Comparison of ENCODE assay signal across 12 mouse cellular contexts in genomic region chr4:62606905-62607304, GRCm38 (mm10). TPM values are rescaled to one million over a fixed set of nuclear protein-coding genes. Genes with fewer than 3 reads are reported as not detected.
DNase-seq lines count a peak whose midpoint lies in the region; ATAC-seq and TF ChIP-seq lines count a peak whose summit lies in the region.
"Had no signal": no experiment of that assay in that cellular context is flagged by ENCODE, and none has a peak within 500 bp of the region (broad histone marks: within the 10 kb centered on the region; RNA-seq: fewer than 3 reads in every experiment).

No protein-coding gene starts in this region.

- H3K36me3 ChIP-seq in heart, embryonic 14.5 days (ENCODE audit: control insufficient read depth, insufficient read depth, low read length), result no peaks in the 10 kb centered on the region
- no peaks in the 10 kb centered on the region for H3K36me3 ChIP-seq in stomach, embryonic 16.5 days (ENCODE audit: control insufficient read depth, insufficient read depth, low read length)
- H3K36me3 ChIP-seq in stomach, postnatal 0 days (ENCODE audit: control insufficient read depth, insufficient read depth, low read length), result no peaks in the 10 kb centered on the region
- H3K36me3 ChIP-seq in hindbrain, postnatal 0 days (ENCODE audit: insufficient read depth, low read length), result no peaks in the 10 kb centered on the region
- H3K36me3 ChIP-seq: liver, embryonic 12.5 days had no signal

- no peak overlapping the region for H3K4me3 ChIP-seq in heart, embryonic 14.5 days (ENCODE audit: control insufficient read depth in 1 of 2, insufficient read depth in 1 of 2, low read depth in 1 of 2, low read length in 2 of 2)
- H3K4me3 ChIP-seq in stomach, embryonic 16.5 days (replicated peaks; ENCODE audit: low read length), result no peak overlapping the region
- no peak overlapping the region for H3K4me3 ChIP-seq in stomach, postnatal 0 days (ENCODE audit: low read depth, low read length)
- no peak overlapping the region for H3K4me3 ChIP-seq in hindbrain, postnatal 0 days (ENCODE audit: low read length)
- H3K4me3 ChIP-seq: liver, embryonic 12.5 days had no signal

- peak overlapping the region; percentile 38 to 47 for H3K27ac ChIP-seq in heart, embryonic 14.5 days (replicated peaks in 1 of 2; ENCODE audit: control insufficient read depth in 1 of 2, insufficient read depth in 1 of 2, low read depth in 2 of 2, low read length in 2 of 2)
- H3K27ac ChIP-seq in stomach, embryonic 16.5 days (ENCODE audit: low read length), result peak overlapping the region; percentile 41; the same call in 1 of the 2 replicates
- no peak overlapping the region for H3K27ac ChIP-seq in stomach, postnatal 0 days (replicated peaks)
- peak overlapping the region; percentile 74; the same call in 1 of the 2 replicates for H3K27ac ChIP-seq in hindbrain, postnatal 0 days
- H3K27ac ChIP-seq: liver, embryonic 12.5 days; macrophage had no signal

- 60% methylated on average over 7 of the region's 7 CpGs for WGBS in heart, embryonic 14.5 days
- 73% methylated on average over 7 of the region's 7 CpGs for WGBS in stomach, embryonic 16.5 days
- 70% methylated on average over 7 of the region's 7 CpGs for WGBS in stomach, postnatal 0 days
- 55% methylated on average over 7 of the region's 7 CpGs for WGBS in hindbrain, postnatal 0 days

- DNase-seq in heart, postnatal 14 days, result no peak
- no peak for DNase-seq in stomach, postnatal 0 days (ENCODE audit: low spot score)
- DNase-seq in hindbrain, postnatal 0 days (ENCODE audit: low spot score), result peak; percentile 28
- DNase-seq in layer of hippocampus, postnatal 10 days (ENCODE audit: low spot score in 2 of 2), result no peak
- DNase-seq in cerebellum, adult 9-11 months, result no peak
- DNase-seq: gastrocnemius, postnatal 36 days; thymus, postnatal 4 days had no signal

- H3K4me2 ChIP-seq in heart, embryonic 14.5 days (ENCODE audit: low read length), result no peak overlapping the region
- H3K4me2 ChIP-seq in stomach, embryonic 16.5 days (ENCODE audit: low read depth, low read length), result no peak overlapping the region
- no peak overlapping the region for H3K4me2 ChIP-seq in stomach, postnatal 0 days (replicated peaks; ENCODE audit: low read depth)
- H3K4me2 ChIP-seq in hindbrain, postnatal 0 days (ENCODE audit: low read depth, low read length), result no peak overlapping the region; the same call in 1 of the 2 replicates
- H3K4me2 ChIP-seq: liver, embryonic 12.5 days had no signal

- intact Hi-C loops in heart, postnatal 14 days (cut with DNase I), result no loop called here

- ATAC-seq in heart, embryonic 14.5 days (ENCODE audit: insufficient number of reproducible peaks, insufficient read depth, low FRiP score, low read depth), result no peak
- no peak for ATAC-seq in stomach, embryonic 16.5 days (ENCODE audit: insufficient read depth, low FRiP score)
- ATAC-seq in stomach, postnatal 0 days (ENCODE audit: low FRiP score, low TSS enrichment), result no peak
- no peak for ATAC-seq in hindbrain, postnatal 0 days
- ATAC-seq: intestine, postnatal 0 days; liver, embryonic 12.5 days had no signal

- TF ChIP-seq EP300 in stomach, postnatal 0 days (optimal IDR thresholded peaks at IDR 0.05), result no peak

- TF ChIP-seq CTCF in stomach, postnatal 0 days (IDR thresholded peaks at IDR 0.05; ENCODE audit: low read depth), result no peak
- TF ChIP-seq CTCF in hindbrain, postnatal 0 days (IDR thresholded peaks at IDR 0.05; ENCODE audit: low read depth), result no peak

- H3K27me3 ChIP-seq in heart, embryonic 14.5 days (ENCODE audit: control insufficient read depth, insufficient read depth, low read length), result peaks cover 59% of the 10 kb centered on the region
- H3K27me3 ChIP-seq in stomach, embryonic 16.5 days (ENCODE audit: control insufficient read depth, insufficient read depth, low read length), result no peaks in the 10 kb centered on the region
- no peaks in the 10 kb centered on the region for H3K27me3 ChIP-seq in stomach, postnatal 0 days (ENCODE audit: control insufficient read depth, insufficient read depth, low read length)
- H3K27me3 ChIP-seq in hindbrain, postnatal 0 days (ENCODE audit: insufficient read depth, low read length), result no peaks in the 10 kb centered on the region
- H3K27me3 ChIP-seq: liver, embryonic 12.5 days had no signal

- H3K9me3 ChIP-seq in heart, embryonic 14.5 days (ENCODE audit: control insufficient read depth, low read length), result peaks cover under 1% of the 10 kb centered on the region; the same call in 1 of the 2 replicates
- no peaks in the 10 kb centered on the region for H3K9me3 ChIP-seq in stomach, embryonic 16.5 days (replicated peaks; ENCODE audit: control insufficient read depth, low read length)
- H3K9me3 ChIP-seq in stomach, postnatal 0 days (ENCODE audit: control insufficient read depth, low read length), result no peaks in the 10 kb centered on the region
- no peaks in the 10 kb centered on the region for H3K9me3 ChIP-seq in hindbrain, postnatal 0 days (ENCODE audit: low read length)
- H3K9me3 ChIP-seq: liver, embryonic 12.5 days had no signal

- no peak overlapping the region for H3K9ac ChIP-seq in heart, embryonic 14.5 days (ENCODE audit: low read length)
- H3K9ac ChIP-seq in stomach, embryonic 16.5 days (ENCODE audit: low read length), result no peak overlapping the region
- H3K9ac ChIP-seq in stomach, postnatal 0 days (ENCODE audit: low read length), result no peak overlapping the region
- no peak overlapping the region for H3K9ac ChIP-seq in hindbrain, postnatal 0 days (replicated peaks; ENCODE audit: low read length)
- H3K9ac ChIP-seq: liver, embryonic 12.5 days had no signal

- peaks cover 33 to 37% of the 10 kb centered on the region in 2 experiments for H3K4me1 ChIP-seq in heart, embryonic 14.5 days (ENCODE audit: control insufficient read depth in 2 of 2, insufficient read depth in 2 of 2, low read length in 2 of 2)
- peaks cover 22% of the 10 kb centered on the region for H3K4me1 ChIP-seq in stomach, embryonic 16.5 days (ENCODE audit: control insufficient read depth, insufficient read depth, low read length)
- H3K4me1 ChIP-seq in stomach, postnatal 0 days (replicated peaks; ENCODE audit: control insufficient read depth, insufficient read depth), result no peaks in the 10 kb centered on the region
- peaks cover 23% of the 10 kb centered on the region for H3K4me1 ChIP-seq in hindbrain, postnatal 0 days (ENCODE audit: insufficient read depth, low read length)

RNA-seq across cellular contexts. Expression of gene Rgs3, which starts 47.3 kb away (rescaled TPM):
- 58.9 and 70.4 TPM in 2 replicates for polyA plus RNA-seq in heart, embryonic 14.5 days (2014; fragmentation: Nextera tagmentation; extraction: Ambion mirVana)
- total RNA-seq in heart, postnatal 14 days (2021), result 10 to 100 TPM; 38.9 to 42.2 TPM
- 51.4 and 55.2 TPM in 2 replicates for polyA plus RNA-seq in stomach, embryonic 16.5 days (2015; fragmentation: Nextera tagmentation; extraction: Ambion mirVana)
- 26.4 and 30.0 TPM in 2 replicates for polyA plus RNA-seq in stomach, postnatal 0 days (2015; fragmentation: Nextera tagmentation; extraction: Ambion mirVana)
- 71.0 and 71.9 TPM in 2 replicates for total RNA-seq in hindbrain, postnatal 0 days (2014; rRNA removed)
- 44.3 and 44.6 TPM in 2 replicates for polyA plus RNA-seq in hindbrain, postnatal 0 days (2015; fragmentation: Nextera tagmentation; extraction: Ambion mirVana)
- 10 to 100 TPM; 22.2 to 23.9 TPM for total RNA-seq in layer of hippocampus, postnatal 10 days (2021)
